Mouse (Mus musculus) CH12.LX (cell line): ENCODE results near the gene Kcnj15. TPM values are rescaled to one million over a fixed set of nuclear protein-coding genes. Genes with fewer than 3 reads are reported as not detected.
A peak's percentile ranks its signal among the peaks of the same experiment; 100 is the strongest.

ENCODE experiments used
- DNase-seq: peaks from one replicate; pipeline ENCODE4 v3.0.0-alpha.2; 2013; ENCODE audit errors: extremely low read depth
- H3K27ac ChIP-seq: 2 replicates; pipeline ENCODE4 v1.5.1; 2012; ENCODE audit warnings: low read depth, mild to moderate bottlenecking, control low read depth, moderate library complexity; ENCODE audit not compliant: insufficient read depth
- H3K27me3 ChIP-seq: replicated peaks from 2 replicates; pipeline ENCODE3; 2012; ENCODE audit warnings: inconsistent platforms
- H3K36me3 ChIP-seq, 2 experiments: replicated peaks in 1 of 2; 2 replicates each; pipeline versions ENCODE3 to v1.6.1; 2012; ENCODE audit warnings: inconsistent platforms in 1 of 2, low read length in 1 of 2, mild to moderate bottlenecking in 1 of 2, mixed read lengths in 1 of 2, moderate library complexity in 1 of 2; ENCODE audit not compliant: control insufficient read depth in 1 of 2, insufficient read depth in 1 of 2
- H3K4me1 ChIP-seq, 2 experiments: 2 replicates each; pipeline ENCODE4 v1.6.1; 2012; ENCODE audit warnings: inconsistent platforms in 1 of 2, moderate library complexity in 1 of 2; ENCODE audit not compliant: insufficient read depth in 2 of 2, control insufficient read depth in 1 of 2
- H3K4me2 ChIP-seq: 2 replicates; pipeline ENCODE4 v1.6.1; 2012; ENCODE audit warnings: low read depth, mild to moderate bottlenecking, control low read depth; ENCODE audit not compliant: poor library complexity, insufficient read depth, severe bottlenecking
- H3K4me3 ChIP-seq, 3 experiments: fragments of 150-350 bp in 1 of 3; sonication (generic) in 1 of 3; replicated peaks in 1 of 3; 2 replicates each; pipeline versions ENCODE3 to v1.5.1; 2011 to 2012; ENCODE audit warnings: low read depth in 2 of 3, low read length in 2 of 3, mild to moderate bottlenecking in 2 of 3, moderate library complexity in 2 of 3, control low read depth in 1 of 3, improper control_type of control experiment in 1 of 3, inconsistent platforms in 1 of 3, mixed read lengths in 1 of 3; ENCODE audit not compliant: poor library complexity in 1 of 3
- H3K79me2 ChIP-seq: replicated peaks from 2 replicates; pipeline ENCODE4 v1.6.1; 2012; ENCODE audit warnings: mild to moderate bottlenecking, moderate library complexity; ENCODE audit not compliant: control insufficient read depth, poor library complexity, insufficient read depth, severe bottlenecking; ENCODE audit errors: extremely low read depth
- H3K9ac ChIP-seq: 2 replicates; pipeline ENCODE4 v1.6.1; 2012; ENCODE audit warnings: low read depth, mild to moderate bottlenecking, control low read depth, moderate library complexity; ENCODE audit not compliant: insufficient read depth
- H3K9me3 ChIP-seq: replicated peaks from 2 replicates; pipeline ENCODE3; 2012; ENCODE audit warnings: low read length, inconsistent platforms, mixed read lengths
- CTCF ChIP-seq, 2 experiments: IDR thresholded peaks in 1 of 2; conservative IDR thresholded peaks in 1 of 2; 2 replicates each; pipeline ENCODE4 v1.5.1; 2011 to 2012; ENCODE audit warnings: low read depth in 2 of 2, low read length in 2 of 2, improper control_type of control experiment in 1 of 2, inconsistent platforms in 1 of 2, mild to moderate bottlenecking in 1 of 2, moderate library complexity in 1 of 2
- E2F4 ChIP-seq: IDR thresholded peaks from 2 replicates; pipeline ENCODE4 v1.6.1; 2011; ENCODE audit warnings: low read depth, low read length, improper control_type of control experiment; ENCODE audit not compliant: insufficient replicate concordance
- ELF1 ChIP-seq: IDR thresholded peaks from 2 replicates; pipeline ENCODE4 v1.6.1; 2014; ENCODE audit warnings: low read depth, mild to moderate bottlenecking, inconsistent platforms, low read length, improper control_type of control experiment
- EP300 ChIP-seq: IDR thresholded peaks from 2 replicates; pipeline ENCODE4 v1.6.1; 2011; ENCODE audit warnings: low read length, improper control_type of control experiment
- GABPA ChIP-seq: IDR thresholded peaks from 2 replicates; pipeline ENCODE4 v1.6.1; 2012; ENCODE audit warnings: low read depth, low read length, improper control_type of control experiment, inconsistent platforms; ENCODE audit not compliant: insufficient replicate concordance
- IRF4 ChIP-seq: IDR thresholded peaks from 2 replicates; pipeline ENCODE4 v1.6.1; 2014; ENCODE audit warnings: low read depth, mild to moderate bottlenecking, inconsistent platforms, low read length, improper control_type of control experiment
- JUN ChIP-seq: IDR thresholded peaks from 2 replicates; pipeline ENCODE4 v1.6.1; 2011; ENCODE audit warnings: low read depth, mild to moderate bottlenecking, low read length, improper control_type of control experiment, moderate library complexity; ENCODE audit not compliant: insufficient read depth
- JUND ChIP-seq: conservative IDR thresholded peaks from 2 replicates; pipeline ENCODE4 v1.6.1; 2011; ENCODE audit warnings: low read depth, low read length, improper control_type of control experiment
- KAT2A ChIP-seq: IDR thresholded peaks from 2 replicates; pipeline ENCODE4 v1.6.1; 2012; ENCODE audit warnings: low read length, improper control_type of control experiment, inconsistent platforms; ENCODE audit not compliant: insufficient replicate concordance
- MAFK ChIP-seq: IDR thresholded peaks from 2 replicates; pipeline ENCODE4 v1.6.1; 2011; ENCODE audit warnings: low read length, improper control_type of control experiment; ENCODE audit not compliant: insufficient replicate concordance
- MAX ChIP-seq: IDR thresholded peaks from 2 replicates; pipeline ENCODE4 v1.6.1; 2011; ENCODE audit warnings: low read length, improper control_type of control experiment
- MAZ ChIP-seq: IDR thresholded peaks from 2 replicates; pipeline ENCODE4 v1.6.1; 2012; ENCODE audit warnings: low read depth, mild to moderate bottlenecking, inconsistent platforms, low read length, improper control_type of control experiment, moderate library complexity
- MEF2A ChIP-seq: IDR thresholded peaks from 2 replicates; pipeline ENCODE4 v1.6.1; 2014; ENCODE audit warnings: low read depth, mild to moderate bottlenecking, inconsistent platforms, low read length, improper control_type of control experiment, borderline replicate concordance
- POLR2A ChIP-seq: IDR thresholded peaks from 2 replicates; pipeline ENCODE4 v1.6.1; 2011; ENCODE audit warnings: low read depth, mild to moderate bottlenecking, improper control_type of control experiment, low read length
- SMC3 ChIP-seq: IDR thresholded peaks from 2 replicates; pipeline ENCODE4 v1.6.1; 2011; ENCODE audit warnings: low read depth, low read length, improper control_type of control experiment
- UBTF ChIP-seq: IDR thresholded peaks from 2 replicates; pipeline ENCODE4 v1.6.1; 2012; ENCODE audit warnings: low read depth, mild to moderate bottlenecking, inconsistent platforms, low read length, improper control_type of control experiment, moderate library complexity
- USF2 ChIP-seq: conservative IDR thresholded peaks from 2 replicates; pipeline ENCODE4 v1.6.1; 2011; ENCODE audit warnings: low read depth, low read length, improper control_type of control experiment
- ZC3H11A ChIP-seq: IDR thresholded peaks from 2 replicates; pipeline ENCODE4 v1.6.1; 2012; ENCODE audit warnings: low read depth, mild to moderate bottlenecking, inconsistent platforms, low read length, improper control_type of control experiment
- ZKSCAN1 ChIP-seq: IDR thresholded peaks from 2 replicates; pipeline ENCODE4 v1.6.1; 2012; ENCODE audit warnings: low read depth, inconsistent platforms, low read length, improper control_type of control experiment, borderline replicate concordance
- ZMIZ1 ChIP-seq: IDR thresholded peaks from 2 replicates; pipeline ENCODE4 v1.6.1; 2012; ENCODE audit warnings: low read depth, mild to moderate bottlenecking, inconsistent platforms, low read length, improper control_type of control experiment
- ZNF384 ChIP-seq: IDR thresholded peaks from 2 replicates; pipeline ENCODE4 v1.6.1; 2012; ENCODE audit warnings: low read depth, low read length, improper control_type of control experiment, inconsistent platforms
- dilution Hi-C: fragments of 300-500 bp; cut with MboI; formaldehyde crosslinking; loops from 2 replicates; pipeline ENCODE4 v1.14.3; 2020; ENCODE audit warnings: low sequenced_read_pairs; ENCODE audit not compliant: extremely low pct_unique_long_range_greater_than_20kb, extremely low pct_ligation_motif_present
- in situ Hi-C: fragments of 300-500 bp; cut with MboI; formaldehyde crosslinking; loops from 3 replicates; pipeline ENCODE4 v1.14.3; 2019; ENCODE audit warnings: low sequenced_read_pairs, low pct_ligation_motif_present, low pct_unique_long_range_greater_than_20kb, mixed read lengths
- polyA plus RNA-seq: library from polyadenylated mRNA; unstranded; fragments of >175 nt; gene quantifications from 2 replicates; pipeline ENCODE4 v1.2.1, GENCODE M21; 2012; ENCODE audit warnings: low read depth; ENCODE audit not compliant: insufficient read length
- total RNA-seq, 2 experiments: library from RNA; depleted of rRNA; stranded (reverse); fragments of 300-350 nt in 1 of 2; fragments of >200 nt in 1 of 2; gene quantifications; 2 replicates each; pipeline ENCODE4 v1.2.3; 2012 to 2014

Kcnj15 gene
- total and polyA plus RNA-seq, 3 experiments = 0.37 to 1.1 (median 0.51) TPM

DNA sequence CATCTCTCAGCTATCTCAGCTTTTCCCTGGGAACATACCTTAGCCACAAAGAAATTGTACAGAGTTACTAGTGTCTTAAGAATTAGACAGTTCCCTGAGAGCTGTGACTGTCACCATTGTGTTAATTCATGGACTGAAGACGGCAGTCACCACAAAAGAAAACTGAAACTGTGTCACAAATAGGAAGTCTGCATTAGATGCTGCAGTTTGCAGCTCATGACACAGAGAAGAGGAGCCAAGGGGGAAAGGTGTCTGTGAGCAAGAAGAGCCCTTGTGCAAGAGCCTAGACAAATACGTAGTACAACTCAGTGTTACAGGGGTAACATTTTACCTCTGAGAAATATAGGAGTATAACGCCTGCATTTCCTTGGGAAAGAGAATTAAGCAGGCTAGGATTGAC is 40.3 kb downstream of the Kcnj15 start:
- Histone ChIP-seq H3K27me3 (no peaks in the 10 kb centered on the region), H3K9ac (peak overlapping the region; percentile 11; the same call in 1 of the 2 replicates), H3K36me3 (no peaks in the 10 kb centered on the region), H3K27ac (no peak overlapping the region), H3K79me2 (no peaks in the 10 kb centered on the region), H3K4me2 (peak overlapping the region; percentile 97), H3K4me1 (peaks cover 6 to 15% of the 10 kb centered on the region in 2 experiments; a peak in 3 of 4 replicates), H3K4me3 (no peak overlapping the region), H3K9me3 (peaks cover 8% of the 10 kb centered on the region)
- TF ChIP-seq ZMIZ1 = no peak
- 0 out of 2 replicates have a peak, but pooled peaks have one; percentile 48 for TF ChIP-seq ELF1
- no peak for TF ChIP-seq USF2
- TF ChIP-seq IRF4 = peak; percentile 63
- dilution Hi-C loops (no loop called here), in situ Hi-C loops (loop anchor here (5.0 kb wide), 1 partner anchor 35 kb away; no protein-coding TSS in a partner anchor)
- peak; percentile 26 for DNase-seq

DNA sequence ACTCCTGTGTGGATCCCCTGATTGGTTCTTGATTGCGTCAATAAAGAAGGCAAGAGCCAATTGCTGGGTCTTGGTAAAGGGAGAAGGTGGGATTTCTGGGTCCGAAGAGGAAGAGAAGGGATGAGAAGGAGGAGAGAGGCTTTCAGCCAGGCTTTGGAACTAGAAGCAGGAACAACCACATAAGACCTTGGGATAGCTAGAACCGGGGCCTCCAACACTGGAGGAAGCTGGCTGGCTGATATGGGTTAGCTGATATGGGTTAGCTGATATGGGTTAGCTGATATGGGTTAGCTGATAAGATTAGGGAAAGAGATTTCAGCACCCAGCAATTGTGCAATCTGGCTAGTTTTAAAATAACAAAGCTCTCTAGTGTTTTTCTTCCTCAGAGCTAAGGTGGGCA is 44.3 kb downstream of the Kcnj15 start:
- H3K9me3 ChIP-seq = peaks cover 6% of the 10 kb centered on the region
- H3K9ac ChIP-seq = no peak overlapping the region
- H3K27ac ChIP-seq = no peak overlapping the region
- no peaks in the 10 kb centered on the region for H3K36me3 ChIP-seq
- in situ Hi-C loops (no loop called here), dilution Hi-C loops (no loop called here)
- DNase-seq = no peak
- H3K4me2 ChIP-seq = no peak overlapping the region
- no peak overlapping the region for H3K4me3 ChIP-seq
- no peak for TF ChIP-seq MAX
- no peak for TF ChIP-seq ZKSCAN1
- TF ChIP-seq JUN = no peak
- no peak for TF ChIP-seq ELF1
- TF ChIP-seq ZNF384 = no peak
- TF ChIP-seq MAZ = no peak
- TF ChIP-seq USF2 = no peak
- TF ChIP-seq ZC3H11A = no peak
- no peak for TF ChIP-seq JUND
- no peak for TF ChIP-seq EP300
- no peak for TF ChIP-seq CTCF (conservative IDR thresholded peaks at IDR 0.05 in 1 of 2, IDR thresholded peaks at IDR 0.05 in 1 of 2; ENCODE audit: low read depth in 2 of 2, low read length in 2 of 2)
- TF ChIP-seq MAFK = no peak
- TF ChIP-seq IRF4 = no peak
- peaks cover 6 to 15% of the 10 kb centered on the region in 2 experiments; a peak in 3 of 4 replicates for H3K4me1 ChIP-seq
- H3K79me2 ChIP-seq = no peaks in the 10 kb centered on the region
- H3K27me3 ChIP-seq = no peaks in the 10 kb centered on the region

DNA sequence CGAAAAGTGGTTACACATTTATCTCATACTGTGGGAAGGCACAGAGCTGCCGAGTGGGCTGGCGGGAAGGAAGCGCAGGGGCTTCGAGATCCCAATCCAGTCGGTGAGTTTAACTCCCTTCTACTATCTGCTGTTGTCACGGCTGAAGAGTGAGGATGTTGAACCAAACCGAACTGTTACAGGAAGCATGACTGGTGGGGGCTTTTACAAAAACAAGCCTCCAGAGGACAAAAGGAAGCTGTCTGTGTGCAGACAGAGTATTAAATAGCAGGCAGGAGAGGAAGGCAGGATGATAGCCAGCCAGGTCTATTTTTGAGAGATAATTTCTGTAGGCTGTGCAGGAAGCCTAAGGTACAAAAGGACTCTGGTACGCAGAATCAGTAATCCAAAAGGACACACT is 46.3 kb downstream of the Kcnj15 start:
- TF ChIP-seq ZKSCAN1 (no peak), SMC3 (no peak), ZNF384 (no peak), ZMIZ1 (no peak), MEF2A (no peak), POLR2A (no peak), KAT2A (no peak), MAZ (no peak), E2F4 (no peak), GABPA (no peak), MAX (no peak), JUND (no peak), UBTF (no peak), CTCF (conservative IDR thresholded peaks at IDR 0.05 in 1 of 2, IDR thresholded peaks at IDR 0.05 in 1 of 2; ENCODE audit: low read depth in 2 of 2, low read length in 2 of 2) (no peak), EP300 (no peak), JUN (no peak)
- peaks cover 2 to 7% of the 10 kb centered on the region in 2 experiments; a peak in 2 of 4 replicates for H3K4me1 ChIP-seq
- H3K9me3 ChIP-seq = peaks cover 6% of the 10 kb centered on the region
- H3K79me2 ChIP-seq = no peaks in the 10 kb centered on the region
- H3K27me3 ChIP-seq = no peaks in the 10 kb centered on the region
- no peak overlapping the region for H3K4me3 ChIP-seq
- H3K36me3 ChIP-seq = no peaks in the 10 kb centered on the region
- H3K4me2 ChIP-seq = no peak overlapping the region
- H3K27ac ChIP-seq = no peak overlapping the region
- DNase-seq = no peak
- dilution Hi-C loops (no loop called here), in situ Hi-C loops (no loop called here)
- H3K9ac ChIP-seq = no peak overlapping the region
